Comparison of ENCODE assay signal across 11 mouse cellular contexts in genomic region chr5:131429563-131429962, GRCm38 (mm10).
DNase-seq lines count a peak whose midpoint lies in the region; ATAC-seq and TF ChIP-seq lines count a peak whose summit lies in the region.
"Had no signal": no experiment of that assay in that cellular context is flagged by ENCODE, and none has a peak within 500 bp of the region (broad histone marks: within the 10 kb centered on the region; RNA-seq: fewer than 3 reads in every experiment).

No protein-coding gene starts in this region.

- peak; percentile 23; the same call in 1 of the 2 replicates for ATAC-seq in lung, embryonic 14.5 days (ENCODE audit: insufficient read depth)
- ATAC-seq in Patski: no peak

- in situ Hi-C loops in Patski (cut with MboI; ENCODE audit: low pct_unique_long_range_greater_than_20kb): loop anchor here (5.0 to 25.0 kb wide), 5 partner anchors 117 to 1117 kb away; no protein-coding TSS in a partner anchor

- CTCF ChIA-PET in Patski (lab: Charles Lee): interaction anchor here (0.7 to 3.3 kb wide), 8 partner anchors 11 to 576 kb away, joined by 3 to 17 read pairs (median 5); no protein-coding TSS in a partner anchor

- TF ChIP-seq CTCF in gastrocnemius, adult 2 months (IDR thresholded peaks at IDR 0.05): peak; percentile 34
- peak; percentile 42 for TF ChIP-seq CTCF in lung, embryonic 14.5 days (IDR thresholded peaks at IDR 0.05; ENCODE audit: low read depth)
- peak; percentile 19 for TF ChIP-seq CTCF in Patski (IDR thresholded peaks at IDR 0.05)
- TF ChIP-seq CTCF in cortical plate, adult 2 months (IDR thresholded peaks at IDR 0.05; ENCODE audit: extremely low read depth, insufficient read depth, low read length): peak; percentile 29

- H3K4me2 ChIP-seq in lung, embryonic 14.5 days: no peak overlapping the region
- H3K4me2 ChIP-seq: limb, embryonic 15.5 days had no signal

- intact Hi-C loops in gastrocnemius, adult 2 months (cut with DNase I): loop anchor here (10.0 kb wide), 1 partner anchor 125 kb away; the partner anchor contains the start of gene Galnt17

- WGBS in lung, embryonic 14.5 days: 38% methylated on average over 6 of the region's 6 CpGs

- DNase-seq in gastrocnemius, adult 2 months: no peak
- DNase-seq in gastrocnemius, adult 18-20 months (ENCODE audit: low spot score): no peak
- DNase-seq in lung, embryonic 14.5 days: no peak
- no peak for DNase-seq in lung, postnatal 14 days
- no peak for DNase-seq in Patski (ENCODE audit: low read depth, low spot score)
- DNase-seq in spleen, postnatal 14 days (ENCODE audit: low spot score in 2 of 2): no peak
- no peak for DNase-seq in right cerebral cortex, adult 18-20 months

- no peak overlapping the region; the same call in 1 of the 2 replicates for H3K4me3 ChIP-seq in gastrocnemius, adult 2 months
- no peak overlapping the region for H3K4me3 ChIP-seq in lung, embryonic 14.5 days (ENCODE audit: low read depth, low read length)
- H3K4me3 ChIP-seq in cortical plate, adult 2 months (ENCODE audit: insufficient read depth, low read length): no peak overlapping the region
- H3K4me3 ChIP-seq: erythroblast, embryonic 14.5 days; limb, embryonic 15.5 days; megakaryocyte, embryonic 14.5 days had no signal

- TF ChIP-seq POLR2A in cortical plate, adult 2 months (IDR thresholded peaks at IDR 0.05; ENCODE audit: extremely low read depth, insufficient read depth, low read length): no peak

- H3K4me1 ChIP-seq in lung, embryonic 14.5 days (ENCODE audit: insufficient read depth): no peaks in the 10 kb centered on the region
- no peaks in the 10 kb centered on the region for H3K4me1 ChIP-seq in cortical plate, adult 2 months (ENCODE audit: control insufficient read depth, insufficient read depth, low read length)
- H3K4me1 ChIP-seq: megakaryocyte, embryonic 14.5 days had no signal

- no peaks in the 10 kb centered on the region for H3K36me3 ChIP-seq in lung, embryonic 14.5 days (ENCODE audit: insufficient read depth)
- H3K36me3 ChIP-seq: limb, embryonic 15.5 days had no signal

- POLR2A ChIA-PET in Patski (lab: Charles Lee): no interaction called here

- H3K27ac ChIP-seq in gastrocnemius, adult 2 months: no peak overlapping the region
- H3K27ac ChIP-seq in lung, embryonic 14.5 days (ENCODE audit: low read depth): no peak overlapping the region
- H3K27ac ChIP-seq in cortical plate, adult 2 months (ENCODE audit: insufficient read depth, low read length): no peak overlapping the region
- H3K27ac ChIP-seq: limb, embryonic 15.5 days had no signal

- H3K27me3 ChIP-seq in lung, embryonic 14.5 days (ENCODE audit: insufficient read depth, low read length): no peaks in the 10 kb centered on the region
- peaks cover 11% of the 10 kb centered on the region for H3K27me3 ChIP-seq in Patski
- H3K27me3 ChIP-seq: limb, embryonic 15.5 days; megakaryocyte, embryonic 14.5 days had no signal

- H3K9ac ChIP-seq in lung, embryonic 14.5 days: no peak overlapping the region
- H3K9ac ChIP-seq: limb, embryonic 15.5 days had no signal

- H3K9me3 ChIP-seq in lung, embryonic 14.5 days (ENCODE audit: low read depth, low read length): no peaks in the 10 kb centered on the region
- H3K9me3 ChIP-seq: limb, embryonic 15.5 days had no signal
